Mouse (Mus musculus): ENCODE results near the gene Eif2b4.

Eif2b4 gene

DNA sequence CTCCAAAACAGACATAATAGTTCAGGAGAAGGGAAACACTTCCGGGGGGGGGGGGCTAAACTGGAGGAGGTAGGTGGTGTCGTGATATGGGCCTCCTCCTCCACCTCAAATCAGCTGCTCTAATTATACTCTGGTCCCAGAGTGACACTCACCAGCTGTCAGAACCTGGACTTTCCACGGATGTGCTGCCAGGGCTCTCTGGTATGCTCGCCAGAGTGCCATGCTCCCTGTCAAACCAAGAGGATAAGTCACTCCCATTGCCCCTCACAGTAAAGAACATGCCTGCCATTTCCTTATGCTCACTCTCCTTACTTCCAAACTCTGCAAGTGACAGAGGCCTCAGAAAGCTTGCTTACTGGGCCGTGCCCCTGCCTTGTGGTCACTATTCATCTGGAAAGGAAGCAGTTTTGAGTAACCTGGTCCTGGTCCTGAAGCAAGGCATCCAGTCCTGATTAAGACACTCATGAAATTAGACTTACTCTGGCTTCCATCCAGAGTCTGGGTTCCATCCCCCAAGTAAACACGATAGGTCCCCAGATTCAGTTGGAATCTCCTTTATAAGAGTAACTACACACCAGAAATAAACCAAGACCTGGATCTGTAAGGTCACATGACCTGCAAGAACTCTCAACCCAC is 39.6 kb downstream of the Eif2b4 start:
- DNase-seq, result peak; percentile 30

DNA sequence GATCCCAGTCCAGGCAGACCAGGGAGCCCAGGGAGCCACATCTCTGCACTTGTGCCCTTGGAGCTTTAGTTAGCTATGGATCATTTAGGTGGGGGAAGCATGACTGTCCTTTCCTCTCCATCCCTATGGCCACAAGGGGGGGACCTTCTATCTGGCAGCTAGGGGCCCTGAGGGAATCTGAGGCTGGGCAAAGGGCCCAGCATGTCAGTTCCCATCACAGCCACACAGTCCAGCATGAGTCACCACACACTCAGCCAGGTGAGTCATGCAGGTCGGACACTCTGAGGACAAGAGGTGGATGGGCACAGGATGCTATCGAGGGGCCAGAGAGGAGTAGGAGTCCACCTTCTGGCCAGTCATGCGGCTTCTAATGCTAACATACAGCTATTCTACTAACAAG is 41.5 kb downstream of the Eif2b4 start:
- peak; percentile 25 for DNase-seq

GRCm38 (mm10) chr5:31149781-31150180 is 43.4 kb downstream of the Eif2b4 start:
- DNase-seq, result no peak

DNA sequence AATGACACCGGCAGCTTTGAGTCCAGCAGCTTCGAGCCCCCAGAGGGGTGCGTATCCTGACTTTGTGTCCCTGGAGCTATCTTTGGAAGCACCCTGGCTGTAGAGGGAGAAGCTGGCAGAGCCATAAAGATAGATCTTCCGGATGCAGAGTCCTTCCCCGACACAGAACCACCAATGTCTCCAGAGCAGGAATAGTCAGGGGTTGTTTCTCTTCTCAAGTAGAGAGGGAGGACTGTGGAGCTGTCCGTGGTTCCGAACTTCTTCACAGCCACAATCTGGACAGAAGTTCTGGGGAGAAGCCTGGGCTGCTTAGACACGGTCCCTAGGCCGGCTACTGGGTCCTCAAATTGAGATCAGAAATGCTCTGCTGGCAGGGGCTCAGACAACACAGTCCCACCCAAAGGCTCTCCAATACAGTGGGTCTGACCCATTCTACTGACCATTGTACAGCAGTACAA is 54.2 kb downstream of the Eif2b4 start:
- DNase-seq, result peak; percentile 71

DNA sequence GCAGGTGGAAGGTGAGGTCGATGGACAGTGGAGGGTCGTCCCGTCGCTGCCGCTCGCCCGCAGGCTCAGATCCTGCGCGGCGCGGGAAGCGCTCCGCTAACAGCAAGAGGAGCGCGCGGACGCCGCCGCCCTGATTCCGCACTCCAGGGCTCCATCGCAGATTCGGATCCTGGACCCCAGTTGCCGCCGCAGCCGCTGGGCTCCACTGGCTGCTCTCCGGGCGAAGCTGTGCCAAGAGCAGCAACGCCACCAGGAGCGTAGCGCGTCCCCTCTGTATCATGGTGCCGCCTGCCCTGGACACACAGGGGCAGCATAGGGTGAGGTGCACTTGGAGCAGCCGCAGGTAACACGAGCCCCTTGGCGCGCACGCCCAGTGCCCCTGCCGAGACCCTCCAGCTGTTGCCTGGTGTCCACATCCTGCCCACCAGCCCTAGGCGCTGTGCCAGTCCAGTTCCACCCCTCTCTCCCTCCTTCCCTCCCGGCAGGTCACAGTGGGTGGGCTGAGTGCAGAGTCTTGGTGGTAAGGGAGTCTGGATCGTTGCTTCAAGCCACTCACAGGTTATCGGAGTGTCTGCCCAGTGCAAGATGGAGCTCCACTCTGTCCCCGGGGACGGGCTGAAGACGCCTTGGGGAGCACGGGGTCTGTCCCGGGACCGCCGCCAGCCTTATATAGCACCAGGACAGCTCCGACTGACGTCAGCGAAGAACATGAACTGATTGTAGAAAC is 54.8 kb downstream of the Eif2b4 start, which contains the start of gene Ucn:
TSS of gene Ucn (minus strand) at position 589 of the 727 bp plus-strand sequence.
- DNase-seq, result peak; percentile 32

DNA sequence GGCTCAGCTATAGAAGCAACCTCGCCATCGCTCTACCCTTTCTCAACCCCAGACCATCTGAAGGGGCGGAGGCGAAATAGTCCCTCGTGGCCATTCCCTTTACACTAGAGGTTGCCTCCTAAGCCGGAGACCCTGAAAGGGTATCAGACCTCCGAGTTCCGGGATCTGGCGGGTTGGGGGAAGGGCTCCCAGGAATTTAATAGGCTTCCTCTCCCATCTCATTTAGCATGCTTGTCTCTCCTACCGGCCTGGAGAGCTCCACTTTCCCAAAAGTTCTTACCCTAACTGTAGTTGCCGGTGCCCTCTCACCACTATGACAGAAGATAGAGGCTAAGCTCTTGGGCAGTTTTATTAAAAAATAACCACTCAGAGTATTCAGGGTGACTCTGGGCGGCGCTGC is 55.6 kb downstream of the Eif2b4 start:
- no peak for DNase-seq
